Comparison of ENCODE assay signal across 25 mouse cellular contexts in the genomic region with DNA sequence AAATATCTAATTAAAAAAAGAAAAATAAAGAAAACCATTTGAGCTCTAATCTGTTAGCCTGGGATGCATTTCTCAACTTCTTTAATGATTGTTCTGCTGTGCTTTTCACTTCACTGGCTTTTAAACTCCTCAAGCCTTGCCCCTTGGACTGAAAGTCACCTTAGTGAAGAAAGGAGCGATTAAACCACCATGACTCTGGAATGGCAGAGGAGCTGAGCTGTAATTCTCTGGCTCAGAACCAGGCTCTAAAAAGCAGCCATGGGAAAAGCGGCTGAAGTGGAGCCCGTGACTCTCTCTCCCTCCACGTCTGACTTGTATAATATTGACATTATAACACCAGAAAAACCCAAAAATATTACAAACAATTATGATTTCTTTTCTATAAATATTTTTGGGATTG.
A peak's percentile ranks its signal among the peaks of the same experiment; 100 is the strongest.
DNase-seq lines count a peak whose midpoint lies in the region; ATAC-seq and TF ChIP-seq lines count a peak whose summit lies in the region.
"Had no signal": no experiment of that assay in that cellular context is flagged by ENCODE, and none has a peak within 500 bp of the region (broad histone marks: within the 10 kb centered on the region; RNA-seq: fewer than 3 reads in every experiment).

No protein-coding gene starts in this region.

- no peak for TF ChIP-seq CTCF in liver, adult 2 months (IDR thresholded peaks at IDR 0.05; ENCODE audit: low read depth, low read length)
- TF ChIP-seq CTCF in liver, postnatal 0 days (IDR thresholded peaks at IDR 0.05; ENCODE audit: low read depth) = no peak

- H3K27me3 ChIP-seq in heart, embryonic 15.5 days = no peaks in the 10 kb centered on the region
- H3K27me3 ChIP-seq in heart, embryonic 12.5 days (replicated peaks) = no peaks in the 10 kb centered on the region
- no peaks in the 10 kb centered on the region for H3K27me3 ChIP-seq in liver, adult 2 months (ENCODE audit: control insufficient read depth, insufficient read depth, low read length)
- no peaks in the 10 kb centered on the region for H3K27me3 ChIP-seq in liver, postnatal 0 days (ENCODE audit: insufficient read depth, low read length)
- H3K27me3 ChIP-seq in midbrain, embryonic 10.5 days (ENCODE audit: low read depth, poor library complexity, severe bottlenecking) = no peaks in the 10 kb centered on the region
- H3K27me3 ChIP-seq: CH12.LX; embryonic facial prominence, embryonic 12.5 days; forebrain, embryonic 13.5 days; midbrain, embryonic 12.5 days; neural tube, embryonic 15.5 days had no signal

- no peak for TF ChIP-seq POLR2A in liver, adult 2 months (IDR thresholded peaks at IDR 0.05; ENCODE audit: extremely low read depth, insufficient read depth, low read length)

- no peak overlapping the region for H3K4me3 ChIP-seq in heart, embryonic 15.5 days
- H3K4me3 ChIP-seq in heart, embryonic 12.5 days = no peak overlapping the region
- H3K4me3 ChIP-seq in liver, adult 2 months (ENCODE audit: insufficient read depth, low read depth, low read length) = no peak overlapping the region
- no peak overlapping the region for H3K4me3 ChIP-seq in liver, postnatal 0 days (ENCODE audit: low read depth, low read length)
- no peak overlapping the region for H3K4me3 ChIP-seq in midbrain, embryonic 10.5 days
- H3K4me3 ChIP-seq: embryonic facial prominence, embryonic 12.5 days; forebrain, embryonic 13.5 days; layer of hippocampus, adult 2 months; midbrain, embryonic 12.5 days; neural tube, embryonic 15.5 days had no signal

- no peak overlapping the region for H3K9ac ChIP-seq in heart, embryonic 15.5 days
- H3K9ac ChIP-seq in heart, embryonic 12.5 days = no peak overlapping the region
- no peak overlapping the region for H3K9ac ChIP-seq in liver, adult 2 months (ENCODE audit: low read depth, low read length)
- H3K9ac ChIP-seq in liver, postnatal 0 days (replicated peaks) = no peak overlapping the region
- H3K9ac ChIP-seq: embryonic facial prominence, embryonic 12.5 days; forebrain, embryonic 13.5 days; midbrain, embryonic 12.5 days; neural tube, embryonic 15.5 days had no signal

- H3K4me1 ChIP-seq in heart, embryonic 15.5 days (replicated peaks) = peaks cover 3% of the 10 kb centered on the region; the same call in 1 of the 2 replicates
- H3K4me1 ChIP-seq in heart, embryonic 12.5 days (replicated peaks) = no peaks in the 10 kb centered on the region
- H3K4me1 ChIP-seq in liver, adult 2 months (ENCODE audit: control insufficient read depth, insufficient read depth, low read length) = peaks cover 33% of the 10 kb centered on the region
- 0 out of 2 replicates have a peak, but pooled peaks cover 3% of the 10 kb centered on the region for H3K4me1 ChIP-seq in liver, postnatal 0 days (ENCODE audit: insufficient read depth)
- H3K4me1 ChIP-seq in midbrain, embryonic 10.5 days = no peaks in the 10 kb centered on the region
- H3K4me1 ChIP-seq: embryonic facial prominence, embryonic 12.5 days; forebrain, embryonic 13.5 days; midbrain, embryonic 12.5 days; neural tube, embryonic 15.5 days had no signal

- no peak overlapping the region for H3K4me2 ChIP-seq in heart, embryonic 15.5 days
- H3K4me2 ChIP-seq in heart, embryonic 12.5 days = no peak overlapping the region
- no peak overlapping the region for H3K4me2 ChIP-seq in liver, postnatal 0 days (ENCODE audit: low read depth, low read length)
- H3K4me2 ChIP-seq: embryonic facial prominence, embryonic 12.5 days; forebrain, embryonic 13.5 days; liver, embryonic 11.5 days; midbrain, embryonic 12.5 days; neural tube, embryonic 15.5 days had no signal

- ATAC-seq in heart, embryonic 15.5 days (replicated peaks; ENCODE audit: insufficient number of reproducible peaks, insufficient read depth, low FRiP score, low read depth) = no peak
- no peak for ATAC-seq in heart, embryonic 12.5 days (ENCODE audit: insufficient number of reproducible peaks, low FRiP score)
- no peak for ATAC-seq in liver, postnatal 0 days
- ATAC-seq: forebrain, embryonic 13.5 days; hindbrain, postnatal 0 days; intestine, embryonic 16.5 days had no signal

- TF ChIP-seq EP300 in liver, postnatal 0 days (IDR thresholded peaks at IDR 0.05; ENCODE audit: low read depth) = no peak

- H3K36me3 ChIP-seq in heart, embryonic 15.5 days = no peaks in the 10 kb centered on the region
- peaks cover 13% of the 10 kb centered on the region for H3K36me3 ChIP-seq in heart, embryonic 12.5 days
- H3K36me3 ChIP-seq in liver, adult 2 months (ENCODE audit: control insufficient read depth, insufficient read depth, low read length) = peaks cover 55% of the 10 kb centered on the region
- H3K36me3 ChIP-seq in liver, postnatal 0 days (replicated peaks; ENCODE audit: insufficient read depth, low read length) = no peaks in the 10 kb centered on the region
- no peaks in the 10 kb centered on the region for H3K36me3 ChIP-seq in midbrain, embryonic 10.5 days
- H3K36me3 ChIP-seq: embryonic facial prominence, embryonic 12.5 days; G1E; midbrain, embryonic 12.5 days; neural tube, embryonic 15.5 days had no signal

- peak; percentile 43 for DNase-seq in liver, adult 2 months (ENCODE audit: extremely low read depth, low read depth, low spot score)
- no peak for DNase-seq in liver, postnatal 0 days
- DNase-seq in kidney, adult 9 months = peak; percentile 89
- DNase-seq in midbrain, embryonic 10.5 days (ENCODE audit: low spot score) = no peak
- DNase-seq in urinary bladder, postnatal 10 days (ENCODE audit: low spot score) = no peak
- DNase-seq: adrenal gland, adult 2 months; B cell, adult 2 months; cerebellum, adult 18-20 months; cerebellum, postnatal 25 days; lung, adult 18-20 months; lung, postnatal 14 days; thymus, adult 2 months; thymus, postnatal 4 days had no signal

- 52% methylated on average over 4 of the region's 4 CpGs for WGBS in heart, embryonic 15.5 days
- 81% methylated on average over 4 of the region's 4 CpGs for WGBS in heart, embryonic 12.5 days
- WGBS in liver, adult 2 months = 39% methylated on average over 4 of the region's 4 CpGs
- 80% methylated on average over 4 of the region's 4 CpGs for WGBS in liver, postnatal 0 days (ENCODE audit: insufficient replicate concordance)
- WGBS in midbrain, embryonic 10.5 days = 87% methylated on average over 4 of the region's 4 CpGs

- no peaks in the 10 kb centered on the region; the same call in 1 of the 2 replicates for H3K79me2 ChIP-seq in liver, adult 2 months (ENCODE audit: control insufficient read depth, insufficient read depth, low read length)

- peak overlapping the region; percentile 54 for H3K27ac ChIP-seq in heart, embryonic 15.5 days
- H3K27ac ChIP-seq in heart, embryonic 12.5 days (ENCODE audit: poor library complexity, severe bottlenecking) = no peak overlapping the region
- H3K27ac ChIP-seq in liver, adult 2 months (replicated peaks; ENCODE audit: insufficient read depth, low read depth, low read length) = peak overlapping the region; percentile 91
- H3K27ac ChIP-seq in liver, postnatal 0 days (ENCODE audit: low read depth) = no peak overlapping the region
- H3K27ac ChIP-seq in midbrain, embryonic 10.5 days (replicated peaks) = no peak overlapping the region
- H3K27ac ChIP-seq: embryonic facial prominence, embryonic 12.5 days; forebrain, embryonic 13.5 days; hindbrain, postnatal 0 days; layer of hippocampus, adult 2 months; midbrain, embryonic 12.5 days; neural tube, embryonic 15.5 days had no signal

- no peaks in the 10 kb centered on the region for H3K9me3 ChIP-seq in heart, embryonic 15.5 days (replicated peaks)
- no peaks in the 10 kb centered on the region for H3K9me3 ChIP-seq in heart, embryonic 12.5 days (replicated peaks)
- no peaks in the 10 kb centered on the region for H3K9me3 ChIP-seq in liver, postnatal 0 days (ENCODE audit: low read length)
- no peaks in the 10 kb centered on the region for H3K9me3 ChIP-seq in midbrain, embryonic 10.5 days (replicated peaks)
- H3K9me3 ChIP-seq: embryonic facial prominence, embryonic 12.5 days; forebrain, embryonic 13.5 days; G1E; midbrain, embryonic 12.5 days; neural tube, embryonic 15.5 days had no signal

Comparison
In these comparisons a context has a peak if more than half of its experiments do, and no peak if none do; other contexts are left out.
1. H3K27ac ChIP-seq: peak in heart, embryonic 15.5 days (single experiment) and liver, adult 2 months (single experiment); none in heart, embryonic 12.5 days (single experiment), liver, postnatal 0 days (single experiment) and midbrain, embryonic 10.5 days (single experiment).
2. DNase-seq: peak in liver, adult 2 months (single experiment) and kidney, adult 9 months (single experiment); none in liver, postnatal 0 days (single experiment), midbrain, embryonic 10.5 days (single experiment) and urinary bladder, postnatal 10 days (single experiment).